Mouse (Mus musculus) embryo, embryonic 9.5 days (tissue): ENCODE data around the gene Nog.

Source experiments
- DNase-seq: peaks from one replicate; pipeline ENCODE4 v3.0.0-alpha.2; 2017; ENCODE audit errors: extremely low spot score

The Nog gene

DNA sequence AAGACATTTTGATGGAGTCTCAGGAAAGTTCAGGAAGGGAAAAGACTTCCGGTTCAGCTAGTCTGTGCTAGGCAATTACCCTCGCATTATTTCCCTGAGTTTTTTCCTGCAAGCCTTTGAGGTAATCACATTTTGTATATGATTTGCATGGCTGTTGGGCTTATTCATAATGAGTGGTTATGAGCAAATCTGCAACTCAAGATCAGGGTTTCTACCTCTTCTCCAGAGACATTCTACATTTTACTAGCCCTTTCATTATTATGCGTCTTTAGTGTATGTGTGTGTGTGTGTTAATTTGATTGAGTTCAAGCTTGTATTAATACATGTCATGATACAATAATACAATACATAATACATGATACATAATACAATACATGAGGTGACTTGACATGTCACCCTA is 34.6 kb downstream of the Nog start:
- DNase-seq, result no peak

GRCm38 (mm10) chr11:89265080-89265479 is 37.1 kb downstream of the Nog start:
- no peak for DNase-seq

DNA sequence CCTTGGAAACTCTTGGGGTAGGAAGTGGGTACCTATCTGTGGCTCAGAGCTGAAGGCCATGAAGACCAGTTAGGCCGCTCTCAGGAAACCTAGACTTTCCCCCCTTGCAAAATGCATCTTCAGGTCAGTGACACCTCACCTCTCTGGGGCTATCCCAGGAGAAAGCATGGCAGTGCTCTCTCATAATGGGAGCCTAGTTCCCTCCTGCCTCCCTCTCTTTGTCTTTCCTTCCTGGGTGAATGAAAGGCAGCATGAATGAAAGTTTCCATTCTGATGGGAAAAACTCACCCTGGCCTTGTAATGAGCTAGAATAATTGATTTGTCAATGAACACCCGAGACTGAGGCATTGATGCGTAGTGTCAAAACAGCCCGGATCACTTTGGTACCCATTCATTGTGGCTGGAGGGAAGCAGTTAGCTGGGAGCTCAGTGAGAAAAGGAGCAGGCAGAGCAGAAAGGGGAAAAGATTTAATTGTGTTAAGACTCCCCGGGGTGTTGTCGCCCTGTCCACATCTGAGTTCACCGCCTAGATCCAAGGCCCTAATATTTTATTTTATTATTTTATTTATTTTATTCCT is 42.7 kb downstream of the Nog start:
- no peak for DNase-seq

- DNase-seq, result no peak
Measured at GRCm38 (mm10) chr11:89257893-89258292, 44.2 kb downstream of the Nog start.

DNA sequence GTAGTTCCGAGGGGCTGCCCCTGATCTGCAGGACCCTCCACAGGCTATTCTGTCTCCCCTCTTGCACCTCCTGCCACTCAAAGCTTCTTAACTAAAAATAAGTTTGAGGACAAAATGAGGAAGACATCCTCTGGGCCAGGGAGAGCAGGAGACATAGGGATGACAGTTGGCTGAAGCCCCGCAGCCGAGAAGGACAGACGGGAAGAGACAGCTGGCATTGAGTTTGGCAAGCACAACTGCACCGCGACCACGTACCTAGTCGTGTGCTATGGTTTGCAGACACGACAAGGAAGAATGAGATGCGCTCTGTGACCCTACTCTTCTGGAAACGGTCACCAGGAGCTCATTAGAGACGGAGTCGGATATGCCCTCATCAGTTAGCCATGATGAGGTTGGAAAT is 48.2 kb downstream of the Nog start:
- no peak for DNase-seq
